Mouse (Mus musculus): ENCODE data around the gene Dhx37. TPM values are rescaled to one million over a fixed set of nuclear protein-coding genes. Genes with fewer than 3 reads are reported as not detected.
"Not testable (repeated sequence)": the region's sequence is repeated elsewhere in the genome, so short reads cannot be mapped to it uniquely, and the experiment has no call there.

Gene Dhx37
- polyA plus RNA-seq, 1 experiment: 14.4 TPM

GRCm38 (mm10) chr5:125441234-125442114 lies 7.6 kb upstream of the Dhx37 start, which contains the start of gene Bri3bp:
TSS of gene Bri3bp (plus strand) at chr5:125441568.
- no peaks in the 10 kb centered on the region for H3K9me3 ChIP-seq
- peak within 1 kb of the TSS; percentile 95 for H3K4me3 ChIP-seq (replicated peaks)
- TF ChIP-seq GATA1 (IDR thresholded peaks at IDR 0.05; ENCODE audit: borderline replicate concordance, low read length) (no peak), FLI1 (IDR thresholded peaks at IDR 0.05; ENCODE audit: low read length) (no peak)
- peaks cover 14% of the 10 kb centered on the region for H3K36me3 ChIP-seq (replicated peaks; ENCODE audit: low read length)
- no peaks in the 10 kb centered on the region for H3K27me3 ChIP-seq (replicated peaks)
- H3K4me1 ChIP-seq: peaks cover 56% of the 10 kb centered on the region

GRCm38 (mm10) chr5:125440583-125441233 lies 6.8 kb upstream of the Dhx37 start:
- TF ChIP-seq FLI1 (IDR thresholded peaks at IDR 0.05; ENCODE audit: low read length) (no peak), GATA1 (IDR thresholded peaks at IDR 0.05; ENCODE audit: borderline replicate concordance, low read length) (no peak)
- Histone ChIP-seq H3K9me3 (no peaks in the 10 kb centered on the region), H3K36me3 (replicated peaks; ENCODE audit: low read length) (peaks cover 10% of the 10 kb centered on the region), H3K4me1 (peaks cover 49% of the 10 kb centered on the region), H3K27me3 (replicated peaks) (no peaks in the 10 kb centered on the region), H3K4me3 (replicated peaks) (peak overlapping the region; percentile 95)

- not testable (repeated sequence) for H3K27me3 ChIP-seq (replicated peaks); H3K9me3 ChIP-seq
- Histone ChIP-seq H3K4me1 (peaks cover 50% of the 10 kb centered on the region), H3K4me3 (replicated peaks) (peak overlapping the region; percentile 98), H3K36me3 (replicated peaks; ENCODE audit: low read length) (peaks cover 24% of the 10 kb centered on the region)
Measured at GRCm38 (mm10) chr5:125434347-125434746, 426 bp upstream of the Dhx37 start.

GRCm38 (mm10) chr5:125432324-125432723 lies 1.6 kb downstream of the Dhx37 start:
- peaks cover 47% of the 10 kb centered on the region for H3K4me1 ChIP-seq
- peaks cover 44% of the 10 kb centered on the region for H3K36me3 ChIP-seq (replicated peaks; ENCODE audit: low read length)
- H3K4me3 ChIP-seq (replicated peaks): peak overlapping the region; percentile 9
- H3K27me3 ChIP-seq (replicated peaks); H3K9me3 ChIP-seq: not testable (repeated sequence)

- Histone ChIP-seq H3K4me1 (peaks cover 23% of the 10 kb centered on the region), H3K27me3 (replicated peaks) (no peaks in the 10 kb centered on the region), H3K4me3 (replicated peaks) (no peak overlapping the region), H3K36me3 (replicated peaks; ENCODE audit: low read length) (peaks cover 100% of the 10 kb centered on the region), H3K9me3 (no peaks in the 10 kb centered on the region)
- no peak for TF ChIP-seq GATA1 (IDR thresholded peaks at IDR 0.05; ENCODE audit: borderline replicate concordance, low read length)
Measured at GRCm38 (mm10) chr5:125426343-125426742, 7.6 kb downstream of the Dhx37 start.

GRCm38 (mm10) chr5:125425698-125426276 lies 8.1 kb downstream of the Dhx37 start:
- H3K9me3 ChIP-seq: no peaks in the 10 kb centered on the region
- peaks cover 19% of the 10 kb centered on the region for H3K4me1 ChIP-seq
- no peak overlapping the region for H3K4me3 ChIP-seq (replicated peaks)
- peaks cover 100% of the 10 kb centered on the region for H3K36me3 ChIP-seq (replicated peaks; ENCODE audit: low read length)
- TF ChIP-seq GATA1 (IDR thresholded peaks at IDR 0.05; ENCODE audit: borderline replicate concordance, low read length) (no peak), FLI1 (IDR thresholded peaks at IDR 0.05; ENCODE audit: low read length) (no peak)
- H3K27me3 ChIP-seq (replicated peaks): no peaks in the 10 kb centered on the region

- no peak for TF ChIP-seq FLI1 (IDR thresholded peaks at IDR 0.05; ENCODE audit: low read length)
- TF ChIP-seq GATA1 (IDR thresholded peaks at IDR 0.05; ENCODE audit: borderline replicate concordance, low read length): no peak
- Histone ChIP-seq H3K36me3 (replicated peaks; ENCODE audit: low read length) (peaks cover 99% of the 10 kb centered on the region), H3K4me3 (replicated peaks) (no peak overlapping the region), H3K9me3 (no peaks in the 10 kb centered on the region), H3K4me1 (peaks cover 8% of the 10 kb centered on the region; the same call in 1 of the 2 replicates), H3K27me3 (replicated peaks) (no peaks in the 10 kb centered on the region)
Measured at GRCm38 (mm10) chr5:125419124-125419523, 14.8 kb downstream of the Dhx37 start.

- no peaks in the 10 kb centered on the region for H3K27me3 ChIP-seq (replicated peaks)
- H3K4me3 ChIP-seq (replicated peaks): no peak overlapping the region
- no peak for TF ChIP-seq GATA1 (IDR thresholded peaks at IDR 0.05; ENCODE audit: borderline replicate concordance, low read length)
- no peak for TF ChIP-seq FLI1 (IDR thresholded peaks at IDR 0.05; ENCODE audit: low read length)
- H3K4me1 ChIP-seq: peaks cover 8% of the 10 kb centered on the region; the same call in 1 of the 2 replicates
- peaks cover 99% of the 10 kb centered on the region for H3K36me3 ChIP-seq (replicated peaks; ENCODE audit: low read length)
- no peaks in the 10 kb centered on the region for H3K9me3 ChIP-seq
Measured at GRCm38 (mm10) chr5:125418636-125419035, 15.3 kb downstream of the Dhx37 start.

- H3K9me3 ChIP-seq: no peaks in the 10 kb centered on the region
- peaks cover 12% of the 10 kb centered on the region for H3K4me1 ChIP-seq
- H3K36me3 ChIP-seq (replicated peaks; ENCODE audit: low read length): peaks cover 82% of the 10 kb centered on the region
- no peaks in the 10 kb centered on the region for H3K27me3 ChIP-seq (replicated peaks)
- H3K4me3 ChIP-seq (replicated peaks): peak overlapping the region; percentile 29
- TF ChIP-seq GATA1 (IDR thresholded peaks at IDR 0.05; ENCODE audit: borderline replicate concordance, low read length) (no peak), FLI1 (IDR thresholded peaks at IDR 0.05; ENCODE audit: low read length) (no peak)
Measured at GRCm38 (mm10) chr5:125416183-125416582, 17.7 kb downstream of the Dhx37 start.

GRCm38 (mm10) chr5:125413763-125414162 lies 20.2 kb downstream of the Dhx37 start:
- H3K4me1 ChIP-seq: peaks cover 30% of the 10 kb centered on the region
- no peak for TF ChIP-seq GATA1 (IDR thresholded peaks at IDR 0.05; ENCODE audit: borderline replicate concordance, low read length)
- no peak for TF ChIP-seq FLI1 (IDR thresholded peaks at IDR 0.05; ENCODE audit: low read length)
- H3K4me3 ChIP-seq (replicated peaks): no peak overlapping the region
- H3K9me3 ChIP-seq: no peaks in the 10 kb centered on the region
- no peaks in the 10 kb centered on the region for H3K27me3 ChIP-seq (replicated peaks)
- H3K36me3 ChIP-seq (replicated peaks; ENCODE audit: low read length): peaks cover 58% of the 10 kb centered on the region

GRCm38 (mm10) chr5:125412536-125412935 lies 21.4 kb downstream of the Dhx37 start:
- H3K27me3 ChIP-seq (replicated peaks); H3K4me3 ChIP-seq (replicated peaks); H3K9me3 ChIP-seq: not testable (repeated sequence)
- H3K4me1 ChIP-seq: peaks cover 42% of the 10 kb centered on the region
- H3K36me3 ChIP-seq (replicated peaks; ENCODE audit: low read length): peaks cover 45% of the 10 kb centered on the region
